Mouse (Mus musculus): Measurements from ENCODE around the gene Aip. TPM values are rescaled to one million over a fixed set of nuclear protein-coding genes. Genes with fewer than 3 reads are reported as not detected.

Aip gene
- polyA plus RNA-seq, 1 experiment from 2014 or later, result 68.3 TPM

GRCm38 (mm10) chr19:4118350-4118749, 7.3 kb downstream of the Aip start:
- Histone ChIP-seq H3K9ac (replicated peaks; ENCODE audit: low read length) (no peak overlapping the region), H3K4me2 (ENCODE audit: low read depth, low read length) (no peak overlapping the region), H3K9me3 (replicated peaks; ENCODE audit: control insufficient read depth, low read length) (no peaks in the 10 kb centered on the region), H3K4me1 (ENCODE audit: control insufficient read depth, insufficient read depth, low read length) (no peaks in the 10 kb centered on the region), H3K27ac (replicated peaks; ENCODE audit: low read depth, low read length) (no peak overlapping the region), H3K36me3 (replicated peaks; ENCODE audit: control insufficient read depth, insufficient read depth, low read depth, low read length) (no peaks in the 10 kb centered on the region; the same call in 1 of the 2 replicates), H3K27me3 (ENCODE audit: control insufficient read depth, insufficient read depth, low read length) (no peaks in the 10 kb centered on the region), H3K4me3 (ENCODE audit: low read depth, low read length) (no peak overlapping the region)
- ATAC-seq (replicated peaks; ENCODE audit: insufficient number of reproducible peaks, low FRiP score, low TSS enrichment, low read depth), result no peak
- no peak for DNase-seq (ENCODE audit: low spot score)
- 85% methylated on average over 2 of the region's 2 CpGs for WGBS

- no peak for DNase-seq (ENCODE audit: low spot score)
- 94% methylated on average over 7 of the region's 7 CpGs for WGBS
Observed at GRCm38 (mm10) chr19:4117006-4117405, 8.7 kb downstream of the Aip start.

GRCm38 (mm10) chr19:4115816-4116215, 9.8 kb downstream of the Aip start:
- Histone ChIP-seq H3K9me3 (replicated peaks; ENCODE audit: control insufficient read depth, low read length) (no peaks in the 10 kb centered on the region), H3K27ac (replicated peaks; ENCODE audit: low read depth, low read length) (no peak overlapping the region), H3K4me1 (ENCODE audit: control insufficient read depth, insufficient read depth, low read length) (no peaks in the 10 kb centered on the region), H3K36me3 (replicated peaks; ENCODE audit: control insufficient read depth, insufficient read depth, low read depth, low read length) (peaks cover 2% of the 10 kb centered on the region), H3K9ac (replicated peaks; ENCODE audit: low read length) (no peak overlapping the region), H3K27me3 (ENCODE audit: control insufficient read depth, insufficient read depth, low read length) (no peaks in the 10 kb centered on the region), H3K4me2 (ENCODE audit: low read depth, low read length) (no peak overlapping the region), H3K4me3 (ENCODE audit: low read depth, low read length) (no peak overlapping the region)
- ATAC-seq (replicated peaks; ENCODE audit: insufficient number of reproducible peaks, low FRiP score, low TSS enrichment, low read depth), result no peak
- whole genome bisulfite sequencing, result 79% methylated on average over 11 of the region's 11 CpGs
- no peak for DNase-seq (ENCODE audit: low spot score)

More at GRCm38 (mm10) chr19:4117006-4117405, 8.7 kb downstream of the Aip start:
- Histone ChIP-seq H3K27me3 (ENCODE audit: control insufficient read depth, insufficient read depth, low read length) (no peaks in the 10 kb centered on the region), H3K27ac (replicated peaks; ENCODE audit: low read depth, low read length) (no peak overlapping the region), H3K9ac (replicated peaks; ENCODE audit: low read length) (no peak overlapping the region), H3K4me1 (ENCODE audit: control insufficient read depth, insufficient read depth, low read length) (no peaks in the 10 kb centered on the region), H3K9me3 (replicated peaks; ENCODE audit: control insufficient read depth, low read length) (no peaks in the 10 kb centered on the region), H3K4me2 (ENCODE audit: low read depth, low read length) (no peak overlapping the region), H3K36me3 (replicated peaks; ENCODE audit: control insufficient read depth, insufficient read depth, low read depth, low read length) (peaks cover 2% of the 10 kb centered on the region), H3K4me3 (ENCODE audit: low read depth, low read length) (no peak overlapping the region)
- ATAC-seq (replicated peaks; ENCODE audit: insufficient number of reproducible peaks, low FRiP score, low TSS enrichment, low read depth), result no peak

- Histone ChIP-seq H3K9me3 (replicated peaks; ENCODE audit: control insufficient read depth, low read length) (no peaks in the 10 kb centered on the region), H3K27ac (replicated peaks; ENCODE audit: low read depth, low read length) (no peak overlapping the region), H3K4me2 (ENCODE audit: low read depth, low read length) (no peak overlapping the region), H3K36me3 (replicated peaks; ENCODE audit: control insufficient read depth, insufficient read depth, low read depth, low read length) (peaks cover 2% of the 10 kb centered on the region), H3K9ac (replicated peaks; ENCODE audit: low read length) (no peak overlapping the region), H3K4me1 (ENCODE audit: control insufficient read depth, insufficient read depth, low read length) (no peaks in the 10 kb centered on the region), H3K27me3 (ENCODE audit: control insufficient read depth, insufficient read depth, low read length) (no peaks in the 10 kb centered on the region), H3K4me3 (ENCODE audit: low read depth, low read length) (no peak overlapping the region)
- 94% methylated on average over 10 of the region's 10 CpGs for WGBS
- no peak for ATAC-seq (replicated peaks; ENCODE audit: insufficient number of reproducible peaks, low FRiP score, low TSS enrichment, low read depth)
- DNase-seq (ENCODE audit: low spot score), result no peak
Observed at GRCm38 (mm10) chr19:4115144-4115543, 10.5 kb downstream of the Aip start.

GRCm38 (mm10) chr19:4114551-4114950, 11.1 kb downstream of the Aip start:
- WGBS, result 92% methylated on average over 10 of the region's 10 CpGs
- Histone ChIP-seq H3K4me1 (ENCODE audit: control insufficient read depth, insufficient read depth, low read length) (no peaks in the 10 kb centered on the region), H3K9ac (replicated peaks; ENCODE audit: low read length) (no peak overlapping the region), H3K36me3 (replicated peaks; ENCODE audit: control insufficient read depth, insufficient read depth, low read depth, low read length) (peaks cover 2% of the 10 kb centered on the region), H3K4me2 (ENCODE audit: low read depth, low read length) (no peak overlapping the region), H3K4me3 (ENCODE audit: low read depth, low read length) (no peak overlapping the region), H3K9me3 (replicated peaks; ENCODE audit: control insufficient read depth, low read length) (no peaks in the 10 kb centered on the region), H3K27me3 (ENCODE audit: control insufficient read depth, insufficient read depth, low read length) (no peaks in the 10 kb centered on the region), H3K27ac (replicated peaks; ENCODE audit: low read depth, low read length) (no peak overlapping the region)
- ATAC-seq (replicated peaks; ENCODE audit: insufficient number of reproducible peaks, low FRiP score, low TSS enrichment, low read depth) (no peak), DNase-seq (ENCODE audit: low spot score) (no peak)

- Histone ChIP-seq H3K9ac (replicated peaks; ENCODE audit: low read length) (no peak overlapping the region), H3K27ac (replicated peaks; ENCODE audit: low read depth, low read length) (no peak overlapping the region), H3K4me3 (ENCODE audit: low read depth, low read length) (no peak overlapping the region), H3K9me3 (replicated peaks; ENCODE audit: control insufficient read depth, low read length) (no peaks in the 10 kb centered on the region), H3K4me2 (ENCODE audit: low read depth, low read length) (no peak overlapping the region), H3K36me3 (replicated peaks; ENCODE audit: control insufficient read depth, insufficient read depth, low read depth, low read length) (peaks cover 2% of the 10 kb centered on the region), H3K4me1 (ENCODE audit: control insufficient read depth, insufficient read depth, low read length) (no peaks in the 10 kb centered on the region), H3K27me3 (ENCODE audit: control insufficient read depth, insufficient read depth, low read length) (no peaks in the 10 kb centered on the region)
- ATAC-seq (replicated peaks; ENCODE audit: insufficient number of reproducible peaks, low FRiP score, low TSS enrichment, low read depth), result no peak
- WGBS, result 50% methylated on average over 5 of the region's 5 CpGs
- no peak for DNase-seq (ENCODE audit: low spot score)
Observed at GRCm38 (mm10) chr19:4113806-4114230, 11.8 kb downstream of the Aip start.

GRCm38 (mm10) chr19:4113186-4113805, 12.4 kb downstream of the Aip start:
- H3K36me3 ChIP-seq (replicated peaks; ENCODE audit: control insufficient read depth, insufficient read depth, low read depth, low read length), result peaks cover 2% of the 10 kb centered on the region
- no peaks in the 10 kb centered on the region for H3K4me1 ChIP-seq (ENCODE audit: control insufficient read depth, insufficient read depth, low read length)
- no peak overlapping the region for H3K9ac ChIP-seq (replicated peaks; ENCODE audit: low read length)
- no peak overlapping the region for H3K4me3 ChIP-seq (ENCODE audit: low read depth, low read length)
- DNase-seq (ENCODE audit: low spot score) (no peak), ATAC-seq (replicated peaks; ENCODE audit: insufficient number of reproducible peaks, low FRiP score, low TSS enrichment, low read depth) (no peak)
- H3K27ac ChIP-seq (replicated peaks; ENCODE audit: low read depth, low read length), result no peak overlapping the region
- no peak overlapping the region for H3K4me2 ChIP-seq (ENCODE audit: low read depth, low read length)
- 79% methylated on average over 13 of the region's 13 CpGs for WGBS
- no peaks in the 10 kb centered on the region for H3K27me3 ChIP-seq (ENCODE audit: control insufficient read depth, insufficient read depth, low read length)
- H3K9me3 ChIP-seq (replicated peaks; ENCODE audit: control insufficient read depth, low read length), result no peaks in the 10 kb centered on the region

- no peaks in the 10 kb centered on the region for H3K4me1 ChIP-seq (ENCODE audit: control insufficient read depth, insufficient read depth, low read length)
- no peak overlapping the region for H3K27ac ChIP-seq (replicated peaks; ENCODE audit: low read depth, low read length)
- no peaks in the 10 kb centered on the region for H3K27me3 ChIP-seq (ENCODE audit: control insufficient read depth, insufficient read depth, low read length)
- no peak overlapping the region for H3K9ac ChIP-seq (replicated peaks; ENCODE audit: low read length)
- H3K9me3 ChIP-seq (replicated peaks; ENCODE audit: control insufficient read depth, low read length), result no peaks in the 10 kb centered on the region
- H3K4me3 ChIP-seq (ENCODE audit: low read depth, low read length), result no peak overlapping the region
- ATAC-seq (replicated peaks; ENCODE audit: insufficient number of reproducible peaks, low FRiP score, low TSS enrichment, low read depth), result no peak
- 94% methylated on average over 26 of the region's 26 CpGs for WGBS
- H3K36me3 ChIP-seq (replicated peaks; ENCODE audit: control insufficient read depth, insufficient read depth, low read depth, low read length), result peaks cover 2% of the 10 kb centered on the region
- no peak for DNase-seq (ENCODE audit: low spot score)
- no peak overlapping the region for H3K4me2 ChIP-seq (ENCODE audit: low read depth, low read length)
Observed at GRCm38 (mm10) chr19:4112063-4112960, 13.3 kb downstream of the Aip start.
